Mouse (Mus musculus) NIH3T3 (cell line): Measurements from ENCODE around the gene Matn4.

Source experiments
- DNase-seq: peaks from one replicate; pipeline ENCODE4 v3.0.0-alpha.2; 2012; ENCODE audit warnings: low read depth

Gene Matn4

DNA sequence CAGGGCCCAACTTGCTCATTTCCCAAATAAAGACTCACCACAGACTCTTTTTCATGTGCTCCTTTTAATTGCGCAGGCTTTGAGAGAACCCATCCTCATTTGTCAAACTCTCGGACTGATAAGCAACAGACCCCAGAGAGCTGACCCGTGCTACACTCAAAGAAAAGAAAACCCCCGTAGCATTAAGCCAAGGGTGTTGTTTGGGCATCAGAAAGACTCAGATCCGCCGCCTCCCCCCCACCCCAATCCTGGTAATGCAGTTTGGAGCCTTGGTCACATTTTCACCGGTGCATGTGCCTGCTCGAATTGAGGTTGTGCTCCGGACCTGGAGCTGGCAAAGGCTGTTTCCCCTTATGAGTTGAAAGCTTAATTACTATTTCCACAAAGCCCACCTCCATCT, at the start of gene Matn4:
Gene Matn4, minus strand, starts transcription at position 101 of the 400 bp plus-strand sequence.
- DNase-seq = no peak

DNA sequence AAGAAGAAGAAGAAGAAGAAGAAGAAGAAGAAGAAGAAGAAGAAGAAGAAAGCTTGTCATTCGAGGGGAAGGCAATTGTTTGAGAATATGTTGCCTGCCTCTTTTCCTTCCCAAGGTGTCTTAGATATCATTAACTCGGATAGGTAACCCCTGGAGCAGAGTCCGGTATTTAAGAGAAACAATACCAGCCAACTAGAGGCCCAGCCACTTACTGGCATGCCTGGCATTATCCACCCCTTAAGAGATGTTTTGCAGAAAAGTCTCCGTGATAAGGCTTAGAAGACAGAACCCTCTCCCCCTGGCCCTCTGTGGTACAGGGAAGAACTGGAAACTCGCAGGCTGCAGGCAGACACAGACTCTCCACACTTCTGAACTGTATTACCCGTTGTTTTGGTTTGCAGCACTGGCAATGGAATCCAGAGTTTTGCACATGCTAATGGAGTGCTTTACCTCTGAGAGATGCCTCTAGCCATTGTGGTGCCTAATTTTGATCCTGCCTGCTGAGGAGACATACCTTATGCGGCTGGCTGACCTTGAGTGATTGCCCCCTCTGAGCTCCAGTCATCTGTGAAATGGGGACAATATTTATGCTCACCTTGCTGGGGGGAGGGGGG, 49.0 kb upstream of the Matn4 start:
- DNase-seq = no peak

DNA sequence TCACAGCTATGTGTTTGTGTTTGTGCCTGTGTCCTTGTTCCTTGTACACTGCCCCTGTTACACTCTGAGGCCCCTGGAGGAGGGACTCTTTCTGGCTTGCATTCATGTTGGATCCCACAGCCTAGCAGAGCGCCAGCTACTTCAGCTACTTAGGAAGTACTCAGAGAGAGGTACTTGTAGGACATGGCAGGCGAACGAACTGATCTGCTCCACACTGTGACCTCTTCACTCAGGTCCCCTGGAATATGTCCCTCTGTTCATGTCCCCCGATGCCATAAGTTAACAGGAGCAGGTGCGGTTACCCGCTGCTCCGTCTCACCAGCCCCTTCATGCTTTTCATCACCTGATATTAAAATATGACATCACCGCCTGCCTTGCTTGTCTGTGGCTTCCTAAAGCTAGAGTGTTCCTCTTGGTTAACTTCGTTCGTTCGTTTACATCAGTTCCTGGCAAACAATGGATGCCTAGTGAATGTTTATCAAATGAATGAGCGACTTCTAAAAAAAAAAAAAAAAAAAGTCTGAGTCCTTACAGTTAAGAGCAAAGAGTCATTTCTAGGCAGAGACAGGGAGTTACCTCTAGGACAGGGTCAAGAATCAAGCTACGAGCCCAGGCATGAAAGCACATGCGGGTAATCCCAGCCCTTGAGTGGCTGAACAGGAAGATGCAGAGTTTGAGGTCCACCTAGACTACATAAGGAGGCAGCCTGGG, 48.2 kb upstream of the Matn4 start:
- DNase-seq = no peak

DNA sequence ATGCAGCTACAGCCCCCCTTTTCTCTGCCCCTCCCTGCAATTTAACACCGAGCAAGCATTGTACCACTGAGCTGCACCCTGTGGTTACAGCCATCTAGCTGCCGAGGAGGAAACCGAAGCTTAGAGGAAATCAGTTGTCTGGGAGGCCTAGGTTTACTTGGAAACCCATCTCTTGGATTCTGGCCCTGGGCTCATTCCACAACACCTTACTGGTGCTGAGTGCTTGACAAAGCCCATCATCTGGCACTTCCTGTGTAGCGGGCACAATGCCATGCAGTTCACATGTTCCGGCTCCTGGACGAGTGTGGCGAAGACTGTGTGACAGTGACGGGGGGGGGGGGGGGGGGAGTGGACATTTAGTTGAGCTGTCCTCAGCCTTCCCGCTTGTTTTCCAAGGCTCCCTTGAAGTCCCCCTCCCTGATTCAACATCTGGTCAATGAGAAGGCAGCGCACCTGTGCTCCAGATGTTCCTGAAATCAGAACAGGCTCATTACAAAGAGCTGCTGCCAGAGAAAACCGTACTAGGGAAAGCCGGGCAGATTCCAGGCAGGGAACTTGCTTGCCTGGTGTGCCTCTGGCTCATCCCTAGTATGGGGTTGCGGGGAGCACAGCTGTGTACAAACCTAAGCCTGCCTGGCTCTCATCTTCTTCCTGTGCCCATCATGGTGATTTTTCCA, 47.2 kb upstream of the Matn4 start:
- peak; percentile 47 for DNase-seq

DNA sequence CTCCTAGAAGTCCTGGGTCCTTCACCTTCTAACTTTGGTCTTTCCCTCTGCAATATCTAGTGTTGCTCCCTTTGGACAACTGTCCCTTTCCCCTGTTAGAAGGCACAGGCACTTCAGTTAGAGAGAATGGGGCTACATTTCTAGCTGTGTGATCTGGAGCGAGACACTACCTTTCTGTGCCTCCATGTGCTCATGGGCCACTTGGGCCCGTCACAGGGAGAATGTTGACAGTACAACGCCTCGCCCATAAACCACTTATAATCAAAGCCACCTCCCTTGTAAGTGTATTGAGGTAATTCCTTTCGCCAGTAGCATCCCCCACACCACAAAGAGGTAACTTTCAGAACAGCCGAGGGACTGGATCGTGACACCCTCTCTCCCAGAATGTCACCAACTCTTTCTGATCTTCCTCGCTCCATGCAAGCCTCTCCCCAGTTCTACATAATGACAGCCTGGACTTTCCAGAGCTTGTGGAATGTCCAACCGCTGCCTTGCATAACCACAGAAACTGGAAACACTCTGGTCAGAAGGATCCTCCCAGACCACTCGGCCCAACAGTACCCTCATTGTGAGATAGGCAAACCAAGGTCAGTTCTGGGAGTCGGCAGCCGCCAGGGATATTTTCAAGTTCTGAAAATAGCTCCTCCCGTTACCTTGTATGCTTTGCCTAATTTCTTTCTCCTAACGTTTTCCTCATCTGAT, 44.5 kb upstream of the Matn4 start:
- DNase-seq = no peak

DNA sequence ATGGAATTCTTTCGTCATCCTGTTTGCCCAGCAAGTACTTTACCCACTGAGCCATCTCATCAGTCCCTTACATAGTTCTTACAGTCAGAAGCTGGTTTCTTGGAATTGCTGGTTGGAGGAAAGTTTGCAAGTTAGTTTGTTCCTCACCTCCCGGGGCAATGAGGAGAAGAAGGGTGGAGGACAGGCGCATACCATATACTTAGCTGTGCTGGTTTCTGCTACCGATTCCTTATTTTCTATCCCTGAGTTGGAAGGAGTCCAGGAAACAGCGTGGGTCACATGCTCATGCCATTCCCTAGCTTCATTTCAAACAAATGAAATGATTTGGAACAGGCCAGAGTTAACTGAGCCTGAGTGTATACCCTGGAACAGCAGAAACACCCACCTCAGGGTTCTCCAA, 44.0 kb upstream of the Matn4 start:
- peak; percentile 36 for DNase-seq

DNA sequence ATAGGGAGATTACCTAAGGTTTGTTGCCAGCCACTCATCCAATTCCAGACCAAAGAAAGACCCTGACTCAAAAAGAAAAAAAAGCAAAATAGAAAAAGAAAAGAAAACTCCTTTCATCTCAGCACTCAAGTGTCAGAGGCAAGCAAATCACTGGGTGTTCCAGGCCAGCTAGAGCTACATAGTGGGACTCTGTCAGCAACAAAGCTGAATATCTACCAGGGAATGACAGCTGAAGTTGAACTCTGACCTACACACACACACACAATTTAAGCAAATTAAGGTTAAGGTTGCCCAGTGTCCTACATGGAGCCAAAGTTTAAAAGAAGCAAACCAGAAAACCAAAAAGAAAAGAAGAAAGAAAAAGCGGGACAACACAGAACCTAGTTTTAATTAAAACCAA, 43.2 kb upstream of the Matn4 start:
- DNase-seq = no peak

DNA sequence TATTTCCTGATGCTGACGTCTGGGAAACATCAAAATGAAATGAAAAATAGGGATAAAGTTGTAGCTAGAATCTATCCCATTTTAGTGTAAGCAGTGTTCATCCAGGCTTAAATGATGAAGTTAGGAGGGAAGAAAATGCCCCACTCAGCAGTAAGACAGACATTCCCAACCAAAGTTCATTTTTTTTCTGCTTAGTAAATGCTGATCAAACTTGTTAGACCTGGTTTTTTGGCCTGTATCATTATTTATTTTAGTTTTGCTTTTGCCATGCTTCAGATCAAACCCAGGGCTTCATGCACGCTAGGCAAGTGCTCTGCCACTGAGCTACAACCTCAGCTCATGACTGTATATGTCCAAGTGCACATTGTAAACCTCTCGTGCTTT, 41.1 kb upstream of the Matn4 start:
- no peak for DNase-seq

DNA sequence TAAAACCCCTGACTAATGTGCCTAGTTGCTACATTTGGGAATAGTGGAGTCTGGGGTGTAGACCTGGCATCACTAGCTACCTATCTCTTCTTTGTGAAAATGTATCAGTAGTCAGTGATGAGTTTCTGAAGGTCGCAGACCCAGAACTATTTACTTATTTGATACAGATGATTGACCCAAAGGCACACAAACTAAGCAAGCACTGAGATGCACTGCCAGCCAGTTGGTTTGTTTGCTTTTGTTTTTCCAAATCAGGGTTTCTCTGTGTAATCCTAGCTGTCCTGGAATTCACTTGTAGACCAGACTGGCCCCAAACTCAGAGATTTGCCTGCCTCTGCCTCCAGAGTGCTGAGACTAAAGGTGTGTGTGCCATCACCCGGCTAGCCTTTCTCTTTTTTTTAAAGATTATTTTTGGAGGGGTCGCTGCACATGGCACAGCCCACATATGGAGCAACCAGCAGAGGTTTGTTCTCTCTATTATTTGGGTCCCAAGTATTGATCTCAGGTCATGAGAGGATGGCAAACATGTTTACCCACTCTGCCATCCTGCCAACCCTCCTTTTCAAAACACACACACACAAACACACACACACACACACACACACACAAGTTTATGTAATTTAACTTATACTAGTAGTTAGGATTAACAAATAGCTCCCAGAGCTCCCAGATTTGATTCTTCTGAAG, 40.6 kb upstream of the Matn4 start:
- no peak for DNase-seq

DNA sequence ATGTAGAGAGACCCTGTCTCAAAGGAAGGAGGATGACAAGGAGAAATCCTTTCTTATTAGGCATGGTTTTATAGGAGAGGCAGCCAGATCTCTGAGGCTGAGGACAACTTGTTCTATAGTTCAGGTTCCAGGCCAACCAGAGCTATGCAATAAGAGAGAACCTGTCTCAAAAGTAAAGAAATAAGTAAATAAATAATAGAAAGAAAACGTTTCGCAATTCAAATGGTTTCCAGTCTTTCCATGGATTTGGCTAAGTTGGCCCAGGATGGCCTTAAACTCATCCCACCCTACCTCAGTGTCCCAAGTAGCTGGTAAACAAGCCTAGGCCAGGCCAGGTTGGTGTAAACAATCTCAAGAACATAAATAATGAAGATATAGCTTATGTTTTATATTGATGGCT, 39.7 kb upstream of the Matn4 start:
- DNase-seq = no peak

DNA sequence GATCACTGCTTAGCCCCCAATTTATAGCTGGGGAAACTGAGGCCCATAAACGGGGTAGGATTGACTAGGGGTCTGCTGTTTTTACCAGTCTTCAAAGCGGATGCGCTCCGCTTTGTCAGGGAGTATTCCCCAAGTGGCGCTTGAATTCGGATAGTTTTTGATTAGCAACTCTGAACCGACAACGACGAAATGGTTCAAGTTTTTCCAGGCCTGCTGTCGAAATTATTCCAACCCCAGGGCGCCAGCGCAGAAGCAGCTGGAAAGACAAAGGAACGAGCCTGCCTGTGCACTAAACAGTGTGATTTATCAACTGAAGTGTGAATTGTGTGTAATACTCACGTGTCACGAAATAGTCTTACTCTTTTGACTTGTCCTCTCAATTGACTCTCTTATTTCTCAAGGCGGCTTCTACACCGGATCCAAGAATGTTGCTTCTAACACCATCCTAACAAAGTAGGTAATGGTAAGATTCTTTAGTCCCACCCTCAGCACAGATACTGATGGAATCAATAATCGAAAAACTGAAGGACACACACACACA, 38.6 kb upstream of the Matn4 start, which contains the start of gene Sdc4:
Gene Sdc4, minus strand, starts transcription at position 428 of the 541 bp plus-strand sequence.
- peak; percentile 56 for DNase-seq

DNA sequence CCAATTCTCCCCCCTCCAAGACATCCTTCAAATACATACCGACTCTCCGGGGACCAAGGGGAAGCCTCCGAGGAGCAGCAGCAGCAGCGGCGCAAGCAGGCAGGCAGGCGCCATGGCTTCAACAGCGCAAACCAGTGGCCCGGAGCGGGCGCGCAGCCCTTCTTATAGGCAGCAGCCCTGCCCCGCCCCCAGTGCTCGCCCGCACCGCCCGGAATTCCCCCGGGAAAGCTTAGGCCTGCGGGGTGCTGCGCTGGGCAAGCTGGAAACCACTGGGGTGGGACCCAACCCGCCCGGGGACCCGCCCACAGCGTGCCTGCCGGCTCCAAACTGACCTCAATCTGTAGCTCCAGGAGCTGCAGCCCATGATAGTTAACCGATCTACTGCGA, 38.1 kb upstream of the Matn4 start:
- DNase-seq = peak; percentile 95

DNA sequence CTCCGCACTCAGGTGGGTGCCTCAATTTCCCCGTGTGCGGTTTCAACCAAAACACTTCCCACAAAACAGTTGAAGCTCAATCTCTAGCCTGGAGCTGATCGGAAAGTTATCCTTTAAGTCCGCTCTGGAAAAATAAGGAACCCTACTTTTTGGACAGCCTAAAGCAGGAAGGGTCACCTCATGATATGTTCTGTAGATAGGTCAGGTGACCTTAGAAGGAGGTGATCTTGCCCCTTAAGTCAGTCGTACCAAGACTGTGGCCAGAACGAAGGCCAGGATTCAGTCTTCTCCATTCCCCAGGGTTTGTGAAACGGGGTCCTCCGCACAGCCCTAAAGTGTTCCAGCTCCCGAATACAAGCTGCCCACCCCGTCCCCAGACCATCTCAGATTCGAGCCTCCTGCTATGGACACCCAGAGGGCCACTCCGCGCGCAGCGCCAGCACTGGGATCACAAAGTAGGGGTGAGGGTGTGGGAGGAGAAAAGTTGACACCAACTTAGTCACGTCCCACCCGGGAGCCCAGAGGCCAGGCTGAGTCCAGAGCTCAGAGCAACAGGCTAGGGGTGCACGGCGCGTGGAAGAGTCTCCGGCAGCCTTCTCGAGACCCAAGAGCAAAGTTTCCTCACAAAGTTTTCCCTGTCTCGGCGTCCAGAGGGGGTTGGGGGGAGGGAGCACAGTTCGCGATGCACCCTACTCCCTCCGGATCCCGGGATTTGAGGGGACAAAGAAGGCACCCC, 37.5 kb upstream of the Matn4 start:
- DNase-seq = peak; percentile 59

DNA sequence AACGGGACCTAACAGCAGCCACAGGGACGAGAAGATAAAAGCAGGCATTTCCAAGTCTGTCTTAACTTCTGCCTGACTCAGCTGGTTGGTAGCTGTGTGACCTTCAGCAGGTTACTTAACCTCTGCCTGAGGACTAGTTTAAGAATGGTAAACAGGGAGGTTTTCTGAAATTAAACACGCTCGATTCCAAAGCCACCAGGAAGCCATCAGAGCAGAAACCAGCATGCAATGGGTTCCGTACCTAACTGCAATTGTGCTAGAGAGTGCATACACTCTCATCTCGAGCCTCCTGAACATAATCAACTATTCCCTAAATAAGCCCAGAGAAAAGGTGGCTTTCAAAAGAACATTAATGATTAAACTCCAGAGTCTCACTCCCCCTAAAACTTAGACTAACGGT, 36.8 kb upstream of the Matn4 start:
- DNase-seq = no peak

DNA sequence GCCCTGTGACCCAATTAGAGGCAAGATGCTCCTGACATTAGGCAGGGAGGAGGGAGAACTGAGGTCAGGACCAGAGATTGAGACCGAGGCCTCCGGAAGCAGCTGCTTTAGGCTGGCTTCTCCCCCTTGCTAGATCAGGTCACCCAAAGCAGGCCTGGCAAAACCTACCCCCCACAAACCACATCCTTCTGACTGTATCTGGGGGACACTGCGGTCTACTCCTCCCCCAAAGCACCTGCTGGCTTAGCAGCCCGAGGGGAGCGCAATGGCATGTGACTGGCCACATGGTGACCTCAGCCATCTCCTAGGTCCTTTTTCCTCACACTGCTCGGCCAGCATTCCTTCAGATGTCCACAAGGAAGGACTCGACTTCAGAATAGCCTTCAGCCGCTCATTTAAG, 36.2 kb upstream of the Matn4 start:
- DNase-seq = no peak

DNA sequence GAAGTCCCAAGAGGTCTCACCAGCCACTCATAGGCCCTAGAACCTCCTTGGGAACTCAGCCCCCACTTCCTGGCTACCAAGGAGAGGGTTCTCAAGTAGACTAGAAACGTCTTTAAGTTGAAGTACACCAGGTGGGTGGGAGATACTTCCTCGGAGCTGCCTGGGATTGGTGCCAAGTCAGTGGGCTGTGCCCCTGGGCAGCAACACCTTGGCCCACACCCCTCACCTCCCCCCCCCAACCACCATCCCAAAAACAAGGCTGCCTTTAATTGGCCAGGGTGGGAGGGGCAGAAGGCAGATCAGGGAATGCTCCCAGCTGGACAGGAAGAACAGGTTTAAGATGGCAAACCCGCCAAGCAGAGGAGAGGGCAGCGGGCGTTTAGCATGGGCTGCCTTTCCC, 35.4 kb upstream of the Matn4 start:
- DNase-seq = no peak

DNA sequence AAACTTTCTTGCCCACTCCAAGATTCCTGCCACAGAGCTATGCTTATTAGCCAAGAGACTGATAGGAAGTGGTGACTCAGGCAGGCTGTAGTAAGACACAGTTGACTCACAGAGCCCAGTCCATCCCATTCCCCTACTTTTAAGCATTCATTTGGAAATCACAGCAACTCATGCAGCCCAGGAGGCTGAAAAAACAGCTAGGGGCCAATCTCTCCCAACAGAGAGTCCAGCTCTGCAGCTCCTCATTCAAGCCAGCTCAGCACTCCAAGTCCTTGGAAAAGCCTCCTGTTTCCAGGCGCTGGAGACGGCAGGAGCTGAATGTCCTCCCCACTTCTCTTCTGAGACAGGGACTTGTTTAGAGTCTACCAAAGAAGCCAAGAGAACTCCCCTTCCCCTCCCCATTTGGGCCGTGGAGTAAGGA, 34.1 kb upstream of the Matn4 start:
- DNase-seq = peak; percentile 89

DNA sequence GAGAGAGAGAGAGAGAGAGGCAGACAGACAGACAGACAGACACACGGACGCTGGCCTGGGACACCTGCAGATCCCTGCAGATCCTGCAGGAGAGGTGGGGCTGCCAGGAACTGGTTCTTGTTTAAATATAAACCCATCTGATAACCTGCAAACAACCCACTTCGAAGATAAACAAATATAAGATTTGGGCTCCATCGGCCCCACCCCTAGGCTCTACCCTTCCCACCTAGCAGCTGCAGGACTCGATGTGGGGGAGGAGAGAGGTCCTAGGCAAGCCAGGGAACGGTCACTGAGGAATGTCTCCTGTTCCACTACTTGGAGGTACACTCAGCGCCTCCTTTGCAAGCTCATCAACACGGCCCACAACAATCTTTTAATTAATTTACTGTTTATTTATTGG, 33.3 kb upstream of the Matn4 start:
- DNase-seq = no peak

DNA sequence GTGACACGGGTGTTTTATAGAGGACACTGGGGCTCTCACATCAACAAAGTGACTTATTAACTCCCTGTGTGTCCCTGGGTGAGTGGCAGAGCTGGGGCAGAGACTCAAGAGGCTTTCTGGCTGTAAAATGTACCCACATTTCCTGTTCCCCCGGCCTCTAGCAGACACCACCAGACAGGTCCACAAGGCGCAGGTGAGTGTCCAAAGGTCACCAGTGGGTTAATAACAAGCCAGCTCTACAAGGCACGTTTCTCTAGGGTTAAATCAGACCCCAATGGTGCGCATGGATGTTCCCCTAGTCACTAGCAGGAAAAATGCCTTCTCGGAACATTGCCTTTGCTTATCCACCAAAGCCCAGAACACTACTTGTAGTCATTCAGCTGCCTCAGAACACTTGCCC, 32.8 kb upstream of the Matn4 start:
- no peak for DNase-seq

DNA sequence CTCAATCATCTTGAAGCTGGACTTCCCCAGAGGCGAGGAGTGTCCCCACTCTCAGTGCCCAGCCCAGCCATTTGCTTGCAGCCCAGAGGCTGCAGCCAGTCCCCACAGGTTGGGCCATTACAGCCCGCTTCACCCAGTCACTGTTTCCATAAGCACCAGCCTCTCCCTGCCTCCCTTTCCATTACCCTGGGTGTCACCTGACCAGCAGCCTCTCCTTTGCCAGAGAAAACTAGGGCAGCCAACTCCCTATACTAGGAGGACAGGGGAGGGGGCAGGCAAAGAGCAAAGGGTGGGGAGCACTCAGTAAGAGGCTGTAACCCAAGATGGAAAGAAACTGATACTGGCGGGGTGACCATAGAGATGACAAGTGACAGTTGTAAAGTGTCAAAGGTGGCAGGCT, 32.0 kb upstream of the Matn4 start:
- peak; percentile 49 for DNase-seq

DNA sequence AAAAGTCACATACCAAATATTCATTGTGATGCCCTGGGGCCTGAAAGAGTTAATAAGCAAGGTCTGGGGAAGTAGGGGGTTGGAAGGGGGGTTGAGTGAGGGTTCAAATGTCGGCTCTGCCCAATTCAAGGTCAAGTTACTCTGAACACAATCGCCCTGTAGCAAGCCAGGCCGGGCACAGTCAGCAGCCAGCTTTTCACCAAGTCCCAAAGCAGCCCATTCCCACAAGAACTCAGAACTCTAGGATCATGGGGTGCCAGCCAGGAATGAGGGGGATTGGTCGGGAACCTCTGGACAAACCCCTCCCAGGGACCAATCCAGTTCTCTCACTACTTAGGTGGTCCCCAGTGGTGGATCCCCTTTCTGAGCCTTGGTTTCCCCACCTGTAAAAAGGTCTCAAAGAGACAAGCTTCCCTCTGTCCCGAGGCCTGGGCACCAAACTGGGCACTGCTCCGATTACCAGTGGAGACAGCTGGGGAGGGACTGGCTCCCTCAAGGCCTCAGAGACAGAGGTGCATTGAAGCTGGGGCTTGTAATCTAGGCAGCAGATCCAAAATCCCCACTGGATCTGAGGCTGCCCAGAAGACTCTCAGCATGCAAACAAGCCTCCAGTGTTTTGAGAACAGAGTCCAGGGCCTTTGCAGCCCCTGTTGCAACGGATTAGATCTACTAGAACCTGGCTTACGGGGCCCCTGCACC, 31.4 kb upstream of the Matn4 start:
- no peak for DNase-seq
